Mouse (Mus musculus) bone marrow macrophage, adult 2 months (primary cell): ENCODE results near the gene Dpep2nb. TPM values are rescaled to one million over a fixed set of nuclear protein-coding genes. Genes with fewer than 3 reads are reported as not detected.

ENCODE experiments used
- H3K27ac ChIP-seq: 2 replicates; pipeline ENCODE4 v1.5.1; 2012; ENCODE audit warnings: low read depth, low read length; ENCODE audit not compliant: insufficient read depth
- H3K4me1 ChIP-seq: 2 replicates; pipeline ENCODE4 v1.6.1; 2012; ENCODE audit warnings: low read length; ENCODE audit not compliant: control insufficient read depth, insufficient read depth
- H3K4me3 ChIP-seq: 2 replicates; pipeline ENCODE4 v1.5.1; 2012; ENCODE audit warnings: mild to moderate bottlenecking, low read length, moderate library complexity; ENCODE audit not compliant: insufficient read depth
- CTCF ChIP-seq: IDR thresholded peaks from 2 replicates; pipeline ENCODE4 v1.5.1; 2012; ENCODE audit warnings: low read depth, mild to moderate bottlenecking, low read length, moderate library complexity
- POLR2A ChIP-seq: IDR thresholded peaks from 2 replicates; pipeline ENCODE4 v1.6.1; 2012; ENCODE audit warnings: mild to moderate bottlenecking, low read depth, low read length, borderline replicate concordance
- polyA plus RNA-seq: library from polyadenylated mRNA; stranded (reverse); fragments of >200 nt; gene quantifications from 2 replicates; pipeline ENCODE4 v1.2.4, GENCODE M21; 2012; ENCODE audit not compliant: missing spikeins, insufficient read depth, insufficient read length

Dpep2nb gene
- polyA plus RNA-seq: not detected in 2 replicates

- peak within 1 kb of the TSS; percentile 99 for H3K27ac ChIP-seq
- TF ChIP-seq POLR2A: no peak
- TF ChIP-seq CTCF: no peak
- H3K4me1 ChIP-seq: peaks cover 46% of the 10 kb centered on the region
- no peak within 1 kb of the TSS; the same call in 1 of the 2 replicates for H3K4me3 ChIP-seq
Observed at GRCm38 (mm10) chr8:106005875-106006274, at the start of gene Dpep2nb. Dpep2nb (minus strand) TSS chr8:106005975.

- no peak overlapping the region for H3K4me3 ChIP-seq
- H3K4me1 ChIP-seq: peaks cover 31% of the 10 kb centered on the region
- no peak overlapping the region for H3K27ac ChIP-seq
- TF ChIP-seq POLR2A (no peak), CTCF (no peak)
Observed at GRCm38 (mm10) chr8:106055038-106055437, 49.3 kb upstream of the Dpep2nb start.

- TF ChIP-seq POLR2A: no peak
- Histone ChIP-seq H3K4me1 (peaks cover 31% of the 10 kb centered on the region), H3K4me3 (no peak overlapping the region), H3K27ac (no peak overlapping the region)
Observed at GRCm38 (mm10) chr8:106054190-106054811, 48.5 kb upstream of the Dpep2nb start.

- peaks cover 25% of the 10 kb centered on the region for H3K4me1 ChIP-seq
- H3K27ac ChIP-seq: no peak overlapping the region
- TF ChIP-seq POLR2A: no peak
- no peak overlapping the region for H3K4me3 ChIP-seq
Observed at GRCm38 (mm10) chr8:106052510-106053089, 46.8 kb upstream of the Dpep2nb start.

GRCm38 (mm10) chr8:106051068-106051467 lies 45.3 kb upstream of the Dpep2nb start:
- no peak overlapping the region for H3K4me3 ChIP-seq
- H3K27ac ChIP-seq: no peak overlapping the region
- no peak for TF ChIP-seq POLR2A
- no peak for TF ChIP-seq CTCF
- H3K4me1 ChIP-seq: peaks cover 12% of the 10 kb centered on the region

GRCm38 (mm10) chr8:106049840-106050239 lies 44.1 kb upstream of the Dpep2nb start:
- no peak overlapping the region for H3K4me3 ChIP-seq
- no peak overlapping the region for H3K27ac ChIP-seq
- peaks cover 12% of the 10 kb centered on the region for H3K4me1 ChIP-seq

GRCm38 (mm10) chr8:106047854-106048630 lies 42.3 kb upstream of the Dpep2nb start:
- Histone ChIP-seq H3K4me3 (no peak overlapping the region), H3K4me1 (peaks cover 6% of the 10 kb centered on the region), H3K27ac (no peak overlapping the region)
- TF ChIP-seq CTCF: no peak
- no peak for TF ChIP-seq POLR2A

More at GRCm38 (mm10) chr8:106049840-106050239, 44.1 kb upstream of the Dpep2nb start:
- no peak for TF ChIP-seq POLR2A

- TF ChIP-seq CTCF: no peak
- no peak for TF ChIP-seq POLR2A
- Histone ChIP-seq H3K27ac (no peak overlapping the region), H3K4me1 (peaks cover under 1% of the 10 kb centered on the region; the same call in 1 of the 2 replicates), H3K4me3 (no peak overlapping the region)
Observed at GRCm38 (mm10) chr8:106046872-106047559, 41.2 kb upstream of the Dpep2nb start.

GRCm38 (mm10) chr8:106044151-106044550 lies 38.4 kb upstream of the Dpep2nb start:
- Histone ChIP-seq H3K4me3 (no peak overlapping the region), H3K4me1 (peaks cover 10% of the 10 kb centered on the region), H3K27ac (no peak overlapping the region)
- TF ChIP-seq POLR2A (no peak), CTCF (no peak)

- Histone ChIP-seq H3K4me3 (no peak overlapping the region), H3K27ac (no peak overlapping the region), H3K4me1 (peaks cover 21% of the 10 kb centered on the region)
- TF ChIP-seq CTCF (no peak), POLR2A (no peak)
Observed at GRCm38 (mm10) chr8:106043055-106043454, 37.3 kb upstream of the Dpep2nb start.
